Mouse (Mus musculus) liver, embryonic 14.5 days (tissue): ENCODE data around the gene Doxl2. TPM values are rescaled to one million over a fixed set of nuclear protein-coding genes. Genes with fewer than 3 reads are reported as not detected.

Experiments
- ATAC-seq: fragments of 200-750 bp; cut with Nextera tagmentation; 2 replicates; pipeline ENCODE4 v1.8.0; 2017; ENCODE audit warnings: moderate number of reproducible peaks, mild to moderate bottlenecking, moderate library complexity; ENCODE audit not compliant: insufficient read depth
- DNase-seq, 3 experiments: peaks; one replicate each; pipeline ENCODE4 v3.0.0-alpha.2; 2012 to 2013; ENCODE audit warnings: low read depth in 3 of 3, low spot score in 3 of 3
- H3K27ac ChIP-seq: fragments of 300-500 bp; sonication (generic); 2 replicates; pipeline ENCODE4 v1.5.1; 2014; ENCODE audit warnings: moderate library complexity, mild to moderate bottlenecking, control low read depth, inconsistent platforms
- H3K27me3 ChIP-seq: fragments of 300-500 bp; sonication (generic); 2 replicates; pipeline ENCODE4 v1.6.1; 2014; ENCODE audit warnings: mild to moderate bottlenecking, low read length, moderate library complexity; ENCODE audit not compliant: control insufficient read depth, insufficient read depth
- H3K36me3 ChIP-seq: fragments of 300-500 bp; sonication (generic); replicated peaks from 2 replicates; pipeline ENCODE4 v1.6.1; 2014; ENCODE audit warnings: low read depth; ENCODE audit not compliant: control insufficient read depth, insufficient read depth
- H3K4me1 ChIP-seq, 2 experiments: fragments of 200-500 bp in 1 of 2; fragments of 300-500 bp in 1 of 2; sonication (generic) in 1 of 2; replicated peaks; 2 replicates each; pipeline ENCODE4 v1.6.1; 2012 to 2014; ENCODE audit warnings: antibody characterized with exemption in 1 of 2, inconsistent platforms in 1 of 2, low read length in 1 of 2; ENCODE audit not compliant: control insufficient read depth in 2 of 2, insufficient read depth in 2 of 2
- H3K4me2 ChIP-seq: fragments of 300-500 bp; sonication (generic); 2 replicates; pipeline ENCODE4 v1.6.1; 2014; ENCODE audit warnings: low read depth, mild to moderate bottlenecking, control low read depth, moderate library complexity
- H3K4me3 ChIP-seq, 2 experiments: fragments of 200-500 bp in 1 of 2; fragments of 300-500 bp in 1 of 2; sonication (generic) in 1 of 2; 2 replicates each; pipeline ENCODE4 v1.5.1; 2012 to 2014; ENCODE audit warnings: low read depth in 2 of 2, low read length in 2 of 2, mild to moderate bottlenecking in 2 of 2, control low read depth in 1 of 2, inconsistent platforms in 1 of 2, moderate library complexity in 1 of 2; ENCODE audit not compliant: insufficient read depth in 1 of 2
- H3K9ac ChIP-seq: fragments of 300-500 bp; sonication (generic); replicated peaks from 2 replicates; pipeline ENCODE4 v1.6.1; 2014; ENCODE audit warnings: mild to moderate bottlenecking, control low read depth, moderate library complexity
- H3K9me3 ChIP-seq: fragments of 300-500 bp; sonication (generic); 2 replicates; pipeline ENCODE4 v1.6.1; 2016; ENCODE audit warnings: low read length, mixed read lengths; ENCODE audit not compliant: control insufficient read depth
- CTCF ChIP-seq: IDR thresholded peaks from 2 replicates; pipeline ENCODE4 v1.5.1; 2016; ENCODE audit warnings: antibody characterized with exemption, low read depth, control low read depth
- EP300 ChIP-seq: IDR thresholded peaks from 2 replicates; pipeline ENCODE4 v1.6.1; 2016; ENCODE audit warnings: antibody characterized with exemption, low read depth
- WGBS: fragments of 180-500 bp; shearing (Covaris S2); extraction: QIAGEN DNeasy Blood & Tissue Kit; methylation state at CpG from one replicate; pipeline ENCODE4 v1.1.7; 2014; ENCODE audit not compliant: insufficient replicate concordance; 5-methylcytosine and 5-hydroxymethylcytosine counted together
- polyA plus RNA-seq, 2 experiments: library from polyadenylated mRNA; depleted of rRNA in 1 of 2; stranded (reverse) in 1 of 2; unstranded in 1 of 2; fragments of >200 nt; fragmentation: Nextera tagmentation in 1 of 2; extraction: Ambion mirVana in 1 of 2; gene quantifications; 2 replicates each; pipeline versions ENCODE4 v1.2.1 to v1.2.3; 2012 to 2014

Doxl2 gene
- polyA plus RNA-seq, 2 experiments = not detected

- H3K9me3 ChIP-seq = no peaks in the 10 kb centered on the region
- 69% methylated on average over 6 of the region's 6 CpGs for WGBS
- no peaks in the 10 kb centered on the region for H3K36me3 ChIP-seq
- no peak for ATAC-seq
- no peak overlapping the region for H3K4me3 ChIP-seq
- no peak overlapping the region for H3K4me2 ChIP-seq
- TF ChIP-seq EP300 = no peak
- TF ChIP-seq CTCF = no peak
- no peaks in the 10 kb centered on the region for H3K27me3 ChIP-seq
- no peak overlapping the region for H3K27ac ChIP-seq
- H3K9ac ChIP-seq = no peak overlapping the region
- DNase-seq = no peak
- H3K4me1 ChIP-seq = no peaks in the 10 kb centered on the region
Measured at GRCm38 (mm10) chr6:49028019-49028418, 53.3 kb downstream of the Doxl2 start.

Other genes with a start within 250 kb of the Doxl2 start
- gene Gimap1, start 235.9 kb upstream of the Doxl2 start, polyA plus RNA-seq (2012; rRNA removed) = 1.1 and 1.8 TPM in 2 replicates
- gene Gimap1, start 235.9 kb upstream of the Doxl2 start, polyA plus RNA-seq (2014; fragmentation: Nextera tagmentation; extraction: Ambion mirVana) = 3.2 and 5.5 TPM in 2 replicates
- 1.8 and 1.9 TPM in 2 replicates for gene Gimap5, start 228.8 kb upstream of the Doxl2 start, polyA plus RNA-seq (2012; rRNA removed)
- 2.1 and 2.7 TPM in 2 replicates for gene Gimap5, start 228.8 kb upstream of the Doxl2 start, polyA plus RNA-seq (2014; fragmentation: Nextera tagmentation; extraction: Ambion mirVana)
- 0.05 and 0.06 TPM in 2 replicates for gene Gimap3, start 204.1 kb upstream of the Doxl2 start, polyA plus RNA-seq (2012; rRNA removed)
- not detected in 2 replicates for gene Gimap3, start 204.1 kb upstream of the Doxl2 start, polyA plus RNA-seq (2014; fragmentation: Nextera tagmentation; extraction: Ambion mirVana)
- 34.5 and 37.1 TPM in 2 replicates for gene Tmem176a, start 134.0 kb upstream of the Doxl2 start, polyA plus RNA-seq (2012; rRNA removed)
- 112 and 126 TPM in 2 replicates for gene Tmem176a, start 134.0 kb upstream of the Doxl2 start, polyA plus RNA-seq (2014; fragmentation: Nextera tagmentation; extraction: Ambion mirVana)
- gene Tmem176b, start 133.5 kb upstream of the Doxl2 start, polyA plus RNA-seq (2012; rRNA removed) = 94.7 and 107 TPM in 2 replicates
- 146 and 152 TPM in 2 replicates for gene Tmem176b, start 133.5 kb upstream of the Doxl2 start, polyA plus RNA-seq (2014; fragmentation: Nextera tagmentation; extraction: Ambion mirVana)
- gene Aoc1, start 102.1 kb upstream of the Doxl2 start, polyA plus RNA-seq (2012; rRNA removed) = 0.02 TPM in 1 of 2 replicates, not detected in the other
- not detected in 2 replicates for gene Aoc1, start 102.1 kb upstream of the Doxl2 start, polyA plus RNA-seq (2014; fragmentation: Nextera tagmentation; extraction: Ambion mirVana)
- gene 1600015I10Rik, start 45.1 kb upstream of the Doxl2 start, polyA plus RNA-seq (2012; rRNA removed) = not detected in 2 replicates
- not detected in 2 replicates for gene 1600015I10Rik, start 45.1 kb upstream of the Doxl2 start, polyA plus RNA-seq (2014; fragmentation: Nextera tagmentation; extraction: Ambion mirVana)
- not detected in 2 replicates for gene Svs1, start 11.9 kb downstream of the Doxl2 start, polyA plus RNA-seq (2012; rRNA removed)
- gene Svs1, start 11.9 kb downstream of the Doxl2 start, polyA plus RNA-seq (2014; fragmentation: Nextera tagmentation; extraction: Ambion mirVana) = not detected in 2 replicates
- gene Gpnmb, start 61.6 kb downstream of the Doxl2 start, polyA plus RNA-seq (2012; rRNA removed) = 0.35 and 0.38 TPM in 2 replicates
- gene Gpnmb, start 61.6 kb downstream of the Doxl2 start, polyA plus RNA-seq (2014; fragmentation: Nextera tagmentation; extraction: Ambion mirVana) = 0.19 and 0.24 TPM in 2 replicates
- 4.9 and 10.7 TPM in 2 replicates for gene Malsu1, start 98.8 kb downstream of the Doxl2 start, polyA plus RNA-seq (2012; rRNA removed)
- gene Malsu1, start 98.8 kb downstream of the Doxl2 start, polyA plus RNA-seq (2014; fragmentation: Nextera tagmentation; extraction: Ambion mirVana) = 41.3 and 44.1 TPM in 2 replicates
- gene Igf2bp3, start 240.0 kb downstream of the Doxl2 start, polyA plus RNA-seq (2012; rRNA removed) = 5.0 and 7.6 TPM in 2 replicates
- gene Igf2bp3, start 240.0 kb downstream of the Doxl2 start, polyA plus RNA-seq (2014; fragmentation: Nextera tagmentation; extraction: Ambion mirVana) = 14.0 and 15.4 TPM in 2 replicates